Mouse (Mus musculus) embryonic fibroblast, embryonic 13.5 days (primary cell): ENCODE data around the gene Rsad1.

Experiments used
- CTCF ChIP-seq: IDR thresholded peaks from 2 replicates; pipeline ENCODE4 v1.5.1; 2011; ENCODE audit warnings: mild to moderate bottlenecking, control low read depth, low read length, moderate library complexity, borderline replicate concordance; ENCODE audit not compliant: insufficient read depth
- POLR2A ChIP-seq: IDR thresholded peaks from 2 replicates; pipeline ENCODE4 v1.6.1; 2011; ENCODE audit warnings: low read depth, mild to moderate bottlenecking, control low read depth, low read length, moderate library complexity

DNA sequence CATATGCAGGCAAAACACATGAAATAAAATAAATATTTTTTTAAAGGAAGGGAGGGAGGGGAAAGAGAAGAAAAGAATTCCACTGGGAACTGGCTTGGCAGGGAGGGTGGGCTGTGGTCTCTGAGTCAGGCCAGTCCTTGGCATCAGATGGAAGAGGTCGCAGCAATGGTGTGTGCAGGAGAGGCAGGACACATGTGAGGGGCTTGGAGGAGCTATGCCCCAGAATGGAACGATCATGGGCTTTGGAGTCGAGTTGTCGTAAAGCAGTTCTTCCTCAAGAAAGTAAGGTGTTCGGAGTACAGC is 1.3 kb upstream of the Rsad1 start:
- TF ChIP-seq POLR2A (no peak), CTCF (no peak)
